Mouse (Mus musculus) kidney, postnatal 14 days (tissue): ENCODE results near the gene Dnmt1.
A peak's percentile ranks its signal among the peaks of the same experiment; 100 is the strongest.
"Not testable (repeated sequence)": the region's sequence is repeated elsewhere in the genome, so short reads cannot be mapped to it uniquely, and the experiment has no call there.

Source experiments
- DNase-seq: peaks from one replicate; pipeline ENCODE4 v3.0.0; 2022; ENCODE audit warnings: mixed read lengths

Dnmt1 gene

DNA sequence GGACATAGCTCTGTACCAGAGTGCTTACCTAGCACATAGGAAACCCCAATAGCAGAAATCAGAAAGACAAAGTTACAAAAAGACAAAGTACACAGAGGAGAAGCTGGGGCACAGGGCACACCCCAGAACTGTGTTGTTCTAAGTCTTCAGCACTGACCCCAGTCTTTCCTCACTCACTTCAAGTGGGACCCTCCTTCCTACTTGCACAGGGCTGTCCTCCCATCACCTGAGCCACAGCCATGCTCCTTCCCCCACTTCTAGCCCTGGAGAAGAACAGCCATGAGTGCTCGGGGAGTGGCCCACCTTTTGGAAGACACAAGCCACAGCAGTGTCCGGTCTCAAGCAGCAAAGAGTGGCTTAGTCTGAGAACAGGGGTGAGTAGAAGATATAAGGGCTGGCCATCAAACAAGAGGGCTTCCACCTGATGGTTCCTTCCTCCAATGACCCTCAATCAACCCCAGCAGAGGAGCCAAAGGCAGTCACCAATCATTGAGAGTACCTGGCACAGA lies at the start of gene Dnmt1:
TSS of gene Dnmt1 (minus strand) at position 459 of the 509 bp plus-strand sequence.
- DNase-seq, result no peak

DNA sequence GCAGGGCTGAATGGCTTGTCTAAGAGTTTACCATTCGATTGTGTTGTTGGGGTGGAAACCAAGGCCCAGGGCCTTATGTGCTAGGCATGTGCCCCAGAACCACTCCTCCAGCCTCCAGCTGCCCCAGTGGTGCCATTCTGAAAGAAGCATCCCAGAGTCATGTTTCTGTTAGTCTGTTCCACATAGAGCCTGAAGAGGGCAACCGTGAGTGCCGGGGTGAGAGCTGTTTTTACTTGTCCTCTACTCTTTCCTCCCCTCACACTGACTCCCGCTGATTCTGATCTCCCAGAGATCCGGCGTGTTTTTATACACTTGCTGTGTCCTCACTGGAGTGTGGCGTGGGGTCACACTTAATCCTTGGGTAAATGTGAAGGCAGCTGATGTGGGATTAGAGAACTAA lies 48.3 kb upstream of the Dnmt1 start:
- DNase-seq, result no peak

DNA sequence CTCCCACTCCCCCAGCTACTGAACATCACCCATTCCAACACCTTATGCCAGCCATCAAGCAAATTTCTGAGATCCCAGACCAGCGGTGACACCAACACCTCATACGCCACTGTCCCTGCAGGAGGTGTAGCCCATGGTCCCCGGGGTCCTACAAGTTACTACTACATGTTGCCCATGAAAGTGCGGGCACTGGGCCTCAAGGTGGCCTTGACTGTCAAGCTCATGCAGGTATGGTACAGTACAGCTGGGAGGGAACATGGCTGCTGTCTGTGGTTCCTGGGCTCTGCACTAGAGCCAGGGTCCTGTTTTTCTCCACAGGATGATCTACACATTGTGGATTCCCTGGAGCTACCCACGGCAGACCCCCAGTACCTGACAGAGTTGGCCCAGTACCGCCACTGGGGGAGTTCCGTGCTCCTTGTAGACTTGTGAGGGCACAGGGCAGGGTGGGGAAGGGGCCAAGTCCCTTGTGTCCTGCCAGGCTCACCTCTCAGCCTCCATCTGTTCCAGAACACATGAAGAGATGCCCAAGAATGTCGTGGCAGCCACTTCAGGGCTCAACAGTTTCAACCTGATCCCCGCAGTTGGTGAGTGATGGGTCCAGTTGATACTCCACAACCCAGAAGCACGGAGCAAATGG lies 47.7 kb upstream of the Dnmt1 start:
- no peak for DNase-seq

DNA sequence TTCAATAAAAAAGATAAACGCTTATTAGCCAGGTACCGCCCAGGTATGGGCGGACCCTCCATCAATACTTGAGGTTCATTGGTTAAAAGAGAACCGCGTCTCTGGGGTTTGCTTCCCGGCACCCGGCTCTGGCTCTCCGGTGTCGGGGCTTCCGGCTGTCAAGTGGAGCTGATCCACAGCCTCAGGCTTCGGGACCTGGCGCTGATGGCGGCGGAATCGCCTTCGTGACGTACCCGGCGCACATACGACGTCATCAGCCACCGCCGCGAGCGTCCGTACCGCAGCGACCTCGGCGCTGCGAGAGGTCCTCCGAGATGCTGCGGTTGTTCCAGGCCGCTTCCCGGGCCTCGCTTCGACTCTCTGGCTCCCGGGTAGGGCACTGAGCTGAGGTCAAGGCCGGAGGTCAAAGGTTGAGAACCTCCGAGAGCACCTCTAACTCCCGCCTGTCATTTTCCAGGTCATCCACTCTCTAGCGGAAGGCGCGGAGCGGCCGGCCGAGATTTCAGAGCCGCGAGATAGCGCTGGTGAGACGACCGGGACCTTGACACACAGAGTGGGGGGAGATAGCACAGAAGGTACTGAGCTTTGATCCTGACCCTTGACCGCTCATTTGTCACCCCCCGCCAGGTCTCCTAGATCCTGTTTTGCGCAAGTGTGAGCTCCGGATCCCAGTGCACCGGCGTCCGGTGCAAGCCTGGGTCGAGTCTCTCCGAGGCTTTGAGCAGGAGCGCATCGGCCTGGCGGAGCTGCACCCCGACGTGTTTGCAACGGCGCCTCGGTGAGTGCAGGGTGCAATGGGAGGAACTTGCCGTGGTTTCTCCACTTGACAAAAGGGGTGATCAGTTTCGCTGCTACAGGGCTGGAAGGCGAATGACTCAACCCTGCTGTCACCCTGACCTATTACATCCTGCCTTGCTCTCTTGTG lies 43.2 kb upstream of the Dnmt1 start, which contains the start of gene Mrpl4:
TSS of gene Mrpl4 (plus strand) at position 112 of the 925 bp plus-strand sequence.
- DNase-seq, result peak; percentile 91

DNA sequence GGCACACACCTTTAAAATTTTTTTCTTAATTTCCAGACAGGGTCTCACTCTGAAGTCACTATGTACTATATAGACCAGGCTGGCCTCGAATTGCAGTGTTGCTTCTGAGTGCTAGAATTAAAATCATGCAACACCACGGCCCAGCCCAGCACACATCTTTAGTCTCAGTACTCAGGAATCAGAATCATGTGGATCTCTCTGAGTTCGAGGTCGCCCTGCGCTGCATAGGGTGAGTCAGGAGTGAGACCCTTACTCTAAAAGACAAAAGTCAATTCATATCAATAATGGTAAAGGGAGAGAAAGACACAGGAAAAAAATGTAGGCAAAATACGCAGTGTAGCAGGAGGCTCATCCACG lies 42.6 kb upstream of the Dnmt1 start:
- DNase-seq, result no peak

DNA sequence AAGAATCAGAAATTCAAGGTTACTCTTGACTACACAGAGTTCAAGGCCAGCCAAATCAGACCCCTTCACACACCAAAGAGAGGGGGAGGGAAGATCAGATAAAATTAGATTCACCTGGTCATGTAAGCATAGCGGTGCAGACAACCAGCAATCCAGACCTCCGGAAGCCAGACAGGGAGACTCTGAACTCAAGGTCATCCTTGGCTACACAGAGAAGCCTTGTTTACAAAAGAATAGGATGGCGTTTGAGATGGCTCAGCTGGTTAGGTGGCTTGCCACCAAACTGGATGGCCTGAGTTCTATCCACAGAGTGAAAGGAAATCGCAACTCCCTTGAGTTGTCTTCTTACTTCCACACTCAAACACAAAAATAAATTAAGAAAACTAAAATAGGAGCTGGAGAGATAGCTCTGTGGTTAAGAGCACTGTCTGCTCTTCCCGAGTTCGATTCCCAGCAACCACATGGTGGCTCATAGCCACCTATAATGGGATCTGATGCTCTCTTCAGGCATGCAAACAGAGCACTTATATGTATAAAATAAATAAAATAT lies 42.0 kb upstream of the Dnmt1 start:
- no peak for DNase-seq

DNA sequence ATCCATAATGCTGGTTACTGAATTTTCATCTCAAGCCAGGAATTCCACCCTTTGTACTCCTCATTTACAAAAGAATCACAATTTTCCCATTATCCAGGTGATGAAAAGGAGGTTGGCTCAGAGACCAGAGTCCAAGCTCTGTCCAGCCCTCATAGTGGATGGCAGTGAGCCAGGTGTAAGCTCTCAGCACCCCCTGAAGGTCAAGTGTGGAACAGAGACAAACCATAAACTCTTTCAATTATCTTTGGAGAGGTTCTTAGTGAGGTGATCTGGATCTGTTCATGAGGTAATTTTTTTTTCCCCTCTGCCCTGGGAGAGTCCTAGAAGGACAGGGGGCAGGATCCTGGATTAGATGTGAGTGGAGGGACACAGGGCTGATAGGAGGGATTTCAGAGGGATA lies 41.1 kb upstream of the Dnmt1 start:
- DNase-seq, result peak; percentile 72

DNA sequence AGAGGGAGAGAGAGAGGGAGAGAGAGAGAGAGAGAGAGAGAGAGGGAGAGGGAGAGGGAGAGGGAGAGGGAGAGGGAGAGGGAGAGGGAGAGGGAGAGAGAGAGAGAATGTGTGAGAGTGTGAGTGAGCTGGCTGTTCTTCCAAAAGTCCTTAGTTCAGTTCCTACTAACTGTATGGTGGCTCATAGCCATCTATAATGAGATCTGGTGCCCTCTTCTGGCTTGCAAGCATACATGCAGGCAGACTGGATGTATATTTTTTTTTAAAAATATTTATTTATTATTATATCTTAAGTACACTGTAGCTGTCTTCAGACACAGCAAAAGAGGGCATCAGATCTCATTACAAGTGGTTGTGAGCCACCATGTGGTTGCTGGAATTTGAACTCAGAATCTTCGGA lies 38.6 kb upstream of the Dnmt1 start:
- not testable (repeated sequence) for DNase-seq

DNA sequence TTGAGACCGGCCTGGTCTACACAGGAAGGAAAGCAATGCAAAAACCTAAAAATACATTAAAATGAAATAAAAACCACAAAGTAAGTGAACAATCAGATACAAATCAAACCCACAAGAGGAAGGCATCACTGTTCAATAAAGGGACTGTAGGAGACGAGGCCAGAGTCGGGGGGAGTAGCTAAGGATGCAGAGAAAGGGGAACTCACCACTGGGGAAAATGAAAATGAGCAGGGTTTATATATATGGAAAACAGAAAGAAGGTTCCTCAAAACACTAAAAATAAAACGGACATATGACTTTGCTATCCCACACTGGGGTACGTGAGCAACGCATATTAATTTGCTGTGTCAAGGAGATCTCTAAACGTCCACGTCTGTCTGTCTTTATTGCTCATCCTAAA lies 37.4 kb upstream of the Dnmt1 start:
- DNase-seq, result no peak

DNA sequence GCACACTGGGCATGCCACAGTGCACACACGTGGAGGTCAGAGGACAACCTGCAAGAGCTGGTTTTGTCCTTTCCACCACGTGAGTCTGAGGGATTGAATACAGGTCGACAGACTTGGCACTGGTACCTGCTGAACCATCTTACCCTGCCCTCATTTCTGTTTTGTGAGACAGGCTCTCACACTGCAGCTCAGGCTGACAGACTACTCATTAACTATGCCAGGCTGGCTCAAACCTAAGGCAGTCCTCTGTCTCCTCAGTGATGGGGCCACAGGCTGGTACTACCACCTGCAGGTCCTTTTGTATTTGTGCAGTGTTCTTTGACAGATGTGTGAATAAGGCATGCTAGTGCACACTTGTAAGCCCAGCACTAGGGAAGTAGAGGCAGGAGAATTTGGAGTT lies 35.4 kb upstream of the Dnmt1 start:
- DNase-seq, result peak; percentile 67

DNA sequence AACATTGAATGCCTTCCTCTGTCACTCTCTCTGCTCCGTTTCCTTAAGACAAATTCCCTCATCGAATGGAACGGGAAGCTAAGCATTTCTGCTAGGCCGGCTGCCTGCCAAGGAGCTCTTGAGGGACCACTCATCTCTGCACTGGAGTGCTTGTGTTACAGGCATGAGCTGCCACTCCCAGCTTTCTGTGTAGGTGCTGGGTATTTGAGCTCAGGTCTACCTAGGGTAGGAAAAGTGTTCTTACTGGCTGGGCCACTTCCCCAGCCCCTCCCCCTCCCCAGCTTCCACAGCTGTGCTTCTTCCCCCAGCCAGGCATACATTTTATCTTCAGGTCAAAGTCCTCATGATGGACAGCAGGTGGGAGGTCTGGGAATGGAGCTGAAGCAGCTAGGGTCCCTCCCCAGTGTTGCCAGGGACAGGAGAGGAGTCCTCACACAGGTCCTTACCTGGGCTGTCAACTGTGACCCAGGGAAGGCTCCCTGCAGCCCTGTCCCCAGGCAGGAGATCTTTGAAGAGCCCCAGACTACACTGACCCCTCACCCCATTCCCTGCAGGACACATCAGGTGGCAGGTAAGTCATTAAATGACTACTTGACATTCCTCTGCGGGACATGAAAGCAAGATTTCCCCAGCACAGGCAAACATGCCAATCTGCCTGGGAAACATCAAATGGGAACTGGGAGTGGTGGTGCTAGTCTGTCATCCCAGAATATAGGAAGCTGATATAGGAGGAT lies 33.6 kb upstream of the Dnmt1 start:
- no peak for DNase-seq

DNA sequence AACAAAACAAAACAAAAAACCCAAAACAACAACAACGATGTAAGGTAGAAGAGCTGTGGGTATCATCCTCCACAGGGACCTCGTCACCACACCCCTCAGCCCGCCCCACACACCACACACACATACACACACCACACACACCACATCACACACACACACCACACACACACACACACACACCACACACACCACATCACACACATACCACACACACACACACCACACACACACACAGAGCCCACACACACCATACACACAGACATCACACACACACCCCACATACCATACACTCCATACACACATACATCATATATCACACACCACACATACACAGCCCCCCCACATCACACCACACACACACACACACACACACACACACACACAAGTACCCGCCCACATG lies 31.9 kb upstream of the Dnmt1 start:
- DNase-seq, result no peak

DNA sequence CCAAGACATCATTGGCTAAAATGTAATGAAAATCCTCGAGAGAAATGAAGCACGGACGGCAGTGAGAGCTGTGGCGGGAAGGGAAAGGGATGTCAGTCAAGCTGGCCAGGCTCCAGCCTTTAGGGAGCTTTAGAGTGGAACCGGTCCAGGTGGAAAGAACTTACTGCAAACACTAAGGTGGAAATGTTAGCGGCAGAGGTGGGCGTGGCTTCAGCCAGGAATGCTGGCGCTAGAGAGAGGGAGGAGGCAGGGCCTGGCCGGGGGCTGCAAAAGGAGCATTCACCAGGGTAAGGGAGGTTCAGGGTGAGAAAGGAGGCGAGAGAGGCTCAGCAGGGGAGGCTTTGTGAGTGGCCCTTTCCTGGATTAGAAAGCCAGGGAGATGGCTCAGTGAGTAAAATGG lies 31.2 kb upstream of the Dnmt1 start:
- peak; percentile 85 for DNase-seq

DNA sequence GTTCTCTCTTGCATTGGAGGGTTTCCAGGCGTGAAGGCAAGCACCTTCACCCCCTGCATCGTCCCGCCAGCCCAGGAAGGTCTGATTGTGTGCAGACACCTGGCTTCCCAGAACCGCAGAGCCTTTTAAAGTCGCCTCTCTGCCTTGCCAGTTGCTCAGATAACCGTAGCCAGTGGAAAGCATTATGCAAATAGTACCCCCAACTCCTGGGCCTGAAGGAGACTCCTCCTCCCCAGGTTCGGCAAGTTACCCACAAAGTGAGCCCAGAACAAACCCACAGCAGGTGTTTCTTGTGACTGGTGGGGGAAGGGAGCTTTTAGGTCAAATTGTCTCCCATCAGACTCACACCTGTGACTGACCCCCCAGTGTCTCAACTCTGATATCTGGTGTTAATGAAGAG lies 28.3 kb upstream of the Dnmt1 start:
- DNase-seq, result no peak

DNA sequence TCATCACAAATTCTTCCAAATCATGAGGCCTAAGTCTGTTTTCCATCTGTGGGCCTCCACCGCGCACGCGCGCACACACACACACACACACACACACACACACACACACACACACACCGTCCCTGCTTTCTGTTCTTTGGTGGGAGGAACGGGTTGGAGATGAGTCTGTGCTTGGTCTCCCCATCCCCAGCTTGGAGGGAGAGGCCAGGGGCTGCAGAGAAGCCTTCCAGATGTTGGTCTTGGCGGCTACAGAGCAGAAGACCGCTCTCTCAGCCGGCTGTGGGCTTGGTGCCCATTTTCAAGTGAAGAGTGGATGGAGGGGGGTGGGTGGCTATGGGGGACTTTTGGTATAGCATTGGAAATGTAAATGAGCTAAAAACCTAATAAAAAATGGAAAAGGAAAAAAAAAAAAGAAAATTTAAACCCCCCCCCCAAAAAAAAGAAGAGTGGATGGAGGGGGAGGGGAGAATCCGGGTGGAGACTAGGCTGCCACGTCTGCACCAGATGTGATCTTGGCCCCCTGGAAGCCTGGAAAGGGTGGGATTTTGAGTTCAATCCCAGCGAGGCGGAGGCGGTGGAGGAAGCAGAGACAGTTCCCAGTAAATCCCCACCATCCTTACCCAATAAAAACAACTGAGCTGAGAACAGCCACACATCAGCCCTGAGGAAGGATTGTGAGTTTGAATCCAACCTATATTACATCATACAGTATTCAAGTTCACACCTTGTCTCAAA lies 27.4 kb upstream of the Dnmt1 start:
- peak; percentile 66 for DNase-seq

DNA sequence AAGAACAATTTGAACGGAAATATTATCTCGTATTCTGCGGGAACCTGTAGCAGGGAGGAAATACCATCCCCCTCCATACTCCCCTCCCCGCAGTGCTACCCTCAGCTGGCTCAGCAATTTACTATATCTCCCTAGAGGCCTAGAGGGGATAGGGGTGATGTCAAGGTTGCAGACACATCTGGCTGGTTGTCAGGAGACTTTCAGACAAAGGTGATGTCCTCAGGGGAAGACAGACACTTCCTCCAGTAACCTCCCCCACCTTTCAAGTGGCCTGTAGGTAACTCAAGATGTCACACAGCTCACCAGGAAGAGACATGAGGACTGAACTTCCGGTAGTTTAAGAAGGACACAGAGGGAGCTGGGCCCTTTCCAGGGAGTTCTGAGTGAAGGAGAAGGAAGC lies 23.5 kb upstream of the Dnmt1 start:
- DNase-seq, result peak; percentile 17

DNA sequence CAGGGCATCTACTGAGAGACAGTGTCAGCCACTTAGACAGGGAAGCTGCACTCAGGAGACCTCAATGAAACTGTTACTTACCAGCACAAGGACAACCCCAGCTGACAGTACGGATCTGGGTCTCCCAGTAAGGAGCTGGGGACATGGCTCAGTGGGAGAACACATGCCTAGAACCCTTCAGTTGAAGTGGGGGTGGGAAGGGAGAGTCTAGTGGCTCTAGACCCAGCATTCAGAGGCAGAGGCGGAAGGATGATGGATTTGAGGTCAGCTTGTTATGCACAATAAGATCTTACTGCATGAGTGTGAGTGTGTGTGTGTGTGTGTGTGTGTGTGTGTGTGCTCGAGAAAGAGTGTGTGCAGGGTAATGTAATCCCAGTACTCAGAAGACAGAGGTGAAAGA lies 22.5 kb upstream of the Dnmt1 start:
- no peak for DNase-seq

DNA sequence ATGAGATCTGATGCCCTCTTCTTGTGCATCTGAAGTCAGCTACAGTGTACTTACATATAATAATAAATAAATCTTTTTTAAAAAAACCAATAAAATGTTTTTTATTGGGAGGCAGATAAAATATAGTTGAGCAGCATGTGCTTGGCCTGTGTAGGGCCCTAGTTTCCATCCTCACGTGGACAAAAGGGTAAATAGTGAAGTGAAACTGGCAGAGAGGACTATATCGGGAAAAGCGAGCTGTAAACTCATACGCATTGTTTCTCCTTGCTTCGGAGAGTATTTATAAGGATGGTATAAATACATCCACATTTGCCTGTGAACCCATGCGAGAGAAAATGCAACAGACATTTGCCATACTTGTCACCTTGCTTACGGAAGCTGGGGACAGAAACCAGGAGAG lies 20.1 kb upstream of the Dnmt1 start:
- DNase-seq, result no peak

DNA sequence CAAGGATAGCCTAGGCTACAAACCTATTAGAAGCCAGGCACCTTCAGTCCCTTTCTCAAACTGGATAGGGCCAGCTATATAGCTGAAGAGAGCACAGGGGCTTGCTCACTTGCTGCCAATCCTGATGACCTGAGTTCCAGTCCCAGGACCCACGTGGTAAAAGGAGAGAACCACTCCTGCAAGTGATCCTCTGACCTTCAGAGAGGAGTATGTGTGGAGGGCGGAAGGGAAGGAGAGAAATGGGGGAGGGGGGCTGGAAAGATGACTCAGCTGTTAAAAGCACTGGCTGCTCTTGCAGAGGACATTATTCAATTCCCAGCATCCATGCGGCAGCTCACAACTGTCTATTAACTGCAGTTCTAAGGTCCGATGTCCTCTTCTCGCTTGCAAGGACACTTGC lies 19.5 kb upstream of the Dnmt1 start:
- no peak for DNase-seq

DNA sequence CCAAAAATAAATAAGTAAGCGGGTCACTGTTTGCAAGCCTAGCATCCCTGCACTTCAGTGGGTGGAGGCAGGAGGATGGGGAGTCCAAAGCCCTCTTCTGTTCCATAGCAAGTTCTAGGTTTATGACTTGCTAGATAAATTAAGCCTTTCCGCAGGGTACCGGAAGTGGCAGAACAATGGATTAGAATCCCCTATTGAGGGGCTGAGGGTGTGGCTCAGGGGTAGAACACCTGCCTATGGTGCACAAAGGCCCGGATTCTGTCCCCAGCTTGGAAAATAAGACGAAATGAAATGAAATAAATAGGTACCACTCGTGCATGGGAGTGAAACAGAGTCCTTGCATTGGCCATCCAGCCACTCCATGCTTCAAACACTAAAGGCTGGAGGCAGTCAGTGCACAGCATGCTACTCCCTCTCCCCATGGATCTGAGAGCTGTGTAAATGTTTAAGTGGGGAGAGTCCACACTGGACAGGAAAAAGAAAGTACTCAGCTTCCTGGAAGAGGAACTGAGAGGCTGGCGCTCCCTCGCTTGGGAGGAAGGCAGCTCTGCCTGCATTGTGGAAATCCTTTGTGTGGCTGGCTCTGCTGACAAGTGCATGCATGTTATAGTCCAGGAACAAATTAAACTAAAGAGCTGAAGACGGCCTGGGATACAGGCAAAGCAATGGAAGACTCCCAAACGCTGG lies 18.9 kb upstream of the Dnmt1 start:
- DNase-seq, result no peak

DNA sequence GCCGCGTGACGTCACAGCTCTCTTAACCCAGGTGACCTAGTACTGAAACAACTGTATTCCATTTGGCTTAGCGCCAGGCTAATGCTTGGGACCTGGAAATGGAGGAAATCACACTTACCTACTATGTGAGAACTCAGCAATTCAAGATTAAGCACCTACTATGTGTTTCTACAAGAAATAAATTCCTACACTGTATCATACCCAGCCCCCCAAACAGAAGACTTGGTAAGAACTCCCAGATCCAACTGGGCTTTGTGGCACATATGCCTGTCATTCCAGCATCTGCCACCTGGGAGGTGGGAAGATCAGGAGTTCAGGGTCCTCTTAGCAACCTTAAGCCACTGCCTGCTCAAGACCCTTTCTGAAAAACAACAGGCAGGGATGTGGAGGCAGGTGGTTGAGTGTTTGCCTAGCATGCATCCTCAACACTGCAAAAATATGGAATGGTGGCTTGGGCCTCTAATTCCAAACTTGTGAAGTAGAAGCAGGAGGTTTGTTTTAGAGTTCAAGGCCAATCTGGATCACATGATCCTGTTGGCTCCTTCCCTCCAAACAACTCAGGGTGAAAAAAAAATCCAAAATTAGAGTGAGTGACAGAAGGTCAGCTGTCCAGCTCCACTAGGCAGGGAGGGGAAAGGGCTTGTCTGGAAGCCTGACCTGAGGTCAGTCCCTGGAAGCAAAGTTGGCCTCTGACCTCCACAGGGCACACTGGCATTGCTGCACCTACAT lies 17.4 kb upstream of the Dnmt1 start:
- DNase-seq, result no peak
